Mouse (Mus musculus) small intestine, adult 2 months (tissue): ENCODE measurements around the gene Usp7. TPM values are rescaled to one million over a fixed set of nuclear protein-coding genes. Genes with fewer than 3 reads are reported as not detected.

Source experiments
- H3K27ac ChIP-seq: fragments of 200-500 bp; 2 replicates; pipeline ENCODE4 v1.5.1; 2012; ENCODE audit warnings: low read depth, low read length, control low read depth, inconsistent platforms; ENCODE audit not compliant: insufficient read depth
- H3K27me3 ChIP-seq: fragments of 200-500 bp; 2 replicates; pipeline ENCODE4 v1.6.1; 2012; ENCODE audit warnings: mild to moderate bottlenecking, moderate library complexity, low read length, inconsistent platforms; ENCODE audit not compliant: control insufficient read depth, insufficient read depth
- H3K36me3 ChIP-seq: fragments of 200-500 bp; 2 replicates; pipeline ENCODE4 v1.6.1; 2012; ENCODE audit warnings: mild to moderate bottlenecking, low read length, control low read depth, inconsistent platforms; ENCODE audit not compliant: control insufficient read depth, insufficient read depth
- H3K4me1 ChIP-seq: fragments of 200-500 bp; 2 replicates; pipeline ENCODE4 v1.6.1; 2012; ENCODE audit warnings: low read length, inconsistent platforms, mixed read lengths; ENCODE audit not compliant: control insufficient read depth, insufficient read depth, insufficient read length
- H3K4me3 ChIP-seq: fragments of 200-500 bp; 2 replicates; pipeline ENCODE4 v1.5.1; 2012; ENCODE audit warnings: low read depth, mild to moderate bottlenecking, control low read depth, inconsistent platforms, low read length, moderate library complexity
- CTCF ChIP-seq: fragments of 200-500 bp; IDR thresholded peaks from 2 replicates; pipeline ENCODE4 v1.5.1; 2012; ENCODE audit warnings: low read depth, mild to moderate bottlenecking, control low read depth, inconsistent platforms, low read length, moderate library complexity, mixed read lengths; ENCODE audit not compliant: insufficient replicate concordance, insufficient read length; ENCODE audit errors: extremely low read depth
- POLR2A ChIP-seq: fragments of 200-500 bp; IDR thresholded peaks from 2 replicates; pipeline ENCODE4 v1.6.1; 2012; ENCODE audit warnings: low read depth, mild to moderate bottlenecking, control low read depth, inconsistent platforms, low read length, moderate library complexity
- WGBS: fragments of 180-500 bp; shearing (Covaris S2); methylation state at CpG from one replicate; pipeline ENCODE4 v1.1.7; 2018; 5-methylcytosine and 5-hydroxymethylcytosine counted together
- polyA plus RNA-seq: library from polyadenylated mRNA; depleted of rRNA; stranded (reverse); fragments of >200 nt; gene quantifications from 2 replicates; pipeline ENCODE4 v1.2.3, GENCODE M21; 2012

Usp7 gene
- polyA plus RNA-seq, 1 experiment = 11.1 TPM

DNA sequence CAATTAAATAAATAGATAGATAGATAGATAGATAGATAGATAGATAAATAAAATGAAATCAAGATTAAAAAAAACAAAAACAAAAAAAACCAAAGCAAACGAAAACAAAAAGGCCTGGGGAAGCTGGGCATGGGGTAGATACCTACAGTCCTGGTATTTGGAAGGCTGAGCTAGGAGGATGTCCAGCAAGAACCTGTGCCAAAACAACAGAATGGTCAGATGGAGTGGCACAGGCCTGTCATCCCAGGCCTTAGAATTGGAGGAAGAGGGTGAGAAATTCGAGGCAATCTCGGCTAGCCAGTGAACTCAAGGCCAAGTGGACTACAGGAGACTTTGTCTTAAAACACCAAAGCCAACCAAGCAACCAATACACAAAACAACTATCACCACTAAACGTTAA lies 25.8 kb upstream of the Usp7 start:
- Histone ChIP-seq H3K27ac (no peak overlapping the region), H3K36me3 (no peaks in the 10 kb centered on the region), H3K27me3 (no peaks in the 10 kb centered on the region), H3K4me1 (no peaks in the 10 kb centered on the region), H3K4me3 (no peak overlapping the region)
- WGBS = 68% methylated on average over 4 of the region's 4 CpGs
- TF ChIP-seq POLR2A (no peak), CTCF (no peak)

DNA sequence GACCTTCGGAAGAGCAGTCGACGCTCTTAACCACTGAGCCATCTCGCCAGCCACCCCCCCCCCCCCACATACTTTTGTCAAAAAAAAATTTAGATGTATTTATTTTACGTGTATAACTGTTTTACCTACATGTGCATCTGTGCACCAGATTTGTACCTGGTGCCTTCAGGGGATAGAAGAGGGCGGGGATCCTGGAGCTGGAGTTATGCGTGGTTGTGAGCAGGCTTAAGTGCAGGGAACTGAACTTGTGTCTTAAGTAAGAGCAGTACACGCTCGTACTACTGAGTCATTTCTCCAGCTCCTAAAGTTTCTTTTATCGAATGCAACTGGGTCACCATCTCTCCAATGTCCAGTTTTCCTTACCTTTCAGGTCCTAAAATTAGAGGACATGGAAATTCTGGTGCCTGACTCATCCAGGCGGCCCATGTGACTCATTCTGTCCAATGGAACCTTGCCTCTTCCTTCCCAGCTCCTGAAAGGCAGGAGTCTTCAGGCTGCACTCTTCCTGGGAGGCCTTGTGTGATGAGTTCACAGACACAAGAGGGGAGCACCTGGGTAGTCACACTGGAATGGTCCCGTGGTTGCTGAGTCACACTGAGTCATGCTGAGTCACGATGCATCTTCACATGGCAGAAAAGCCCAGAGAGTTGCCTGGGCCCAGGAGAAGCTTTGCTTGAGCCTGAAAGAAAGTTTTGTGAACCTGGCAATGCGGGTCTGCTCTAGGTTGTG lies 18.5 kb upstream of the Usp7 start:
- no peaks in the 10 kb centered on the region for H3K36me3 ChIP-seq

DNA sequence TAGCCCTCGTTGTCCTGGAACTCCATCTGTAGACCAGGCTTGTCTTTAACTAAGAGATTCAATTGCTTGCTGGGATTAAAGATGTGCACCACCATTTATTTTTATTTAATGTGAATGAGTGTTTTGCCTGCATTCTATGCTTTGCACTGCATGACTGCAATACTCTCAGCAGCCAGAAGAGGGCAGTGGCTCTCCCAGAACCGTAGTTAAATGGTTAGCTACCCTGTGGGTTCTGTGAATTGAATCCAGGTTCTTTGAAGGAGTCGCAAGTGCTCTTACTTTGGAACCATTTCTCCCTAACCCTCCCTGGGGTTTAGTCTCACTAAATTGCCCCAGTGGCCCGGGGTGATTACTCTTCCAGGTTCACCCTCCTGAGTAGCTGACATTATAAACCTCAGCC lies 14.6 kb upstream of the Usp7 start:
- Histone ChIP-seq H3K27me3 (no peaks in the 10 kb centered on the region), H3K4me1 (no peaks in the 10 kb centered on the region), H3K27ac (no peak overlapping the region), H3K36me3 (no peaks in the 10 kb centered on the region), H3K4me3 (no peak overlapping the region)
- WGBS = 23% methylated on average over 4 of the region's 4 CpGs
- TF ChIP-seq POLR2A (no peak), CTCF (peak; percentile 52; the same call in 1 of the 2 replicates)

More for the DNA sequence above, 18.5 kb upstream of the Usp7 start:
- WGBS = 87% methylated on average over 14 of the region's 14 CpGs
- no peak overlapping the region for H3K27ac ChIP-seq
- H3K4me3 ChIP-seq = no peak overlapping the region
- no peak for TF ChIP-seq POLR2A
- no peak for TF ChIP-seq CTCF
- no peaks in the 10 kb centered on the region for H3K4me1 ChIP-seq
- H3K27me3 ChIP-seq = no peaks in the 10 kb centered on the region

DNA sequence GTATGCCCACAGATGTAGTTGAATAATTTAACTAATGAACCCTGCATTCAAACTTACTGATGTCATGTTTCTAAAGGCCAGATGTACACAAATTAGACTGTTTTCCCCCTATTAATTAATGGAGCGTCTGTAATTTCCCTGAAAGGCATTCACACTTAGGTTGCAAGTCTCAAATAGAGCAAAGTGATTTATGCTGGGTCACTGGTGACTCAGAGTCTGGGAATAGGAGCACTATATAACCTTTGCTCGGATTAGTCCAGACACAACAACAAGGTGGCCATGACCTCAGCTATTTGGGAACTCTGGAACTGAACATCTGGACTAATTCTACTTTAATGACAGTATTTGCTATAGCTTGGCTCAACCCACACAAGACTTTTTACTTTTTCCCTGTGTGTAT lies 3.8 kb upstream of the Usp7 start:
- no peaks in the 10 kb centered on the region for H3K36me3 ChIP-seq
- no peak overlapping the region for H3K4me3 ChIP-seq
- 53% methylated on average over 2 of the region's 2 CpGs for WGBS
- no peaks in the 10 kb centered on the region for H3K27me3 ChIP-seq
- TF ChIP-seq CTCF = no peak
- TF ChIP-seq POLR2A = no peak
- no peak overlapping the region for H3K27ac ChIP-seq
- H3K4me1 ChIP-seq = no peaks in the 10 kb centered on the region

GRCm38 (mm10) chr16:8794952-8795351 lies 2.8 kb upstream of the Usp7 start:
- TF ChIP-seq POLR2A = no peak
- no peak for TF ChIP-seq CTCF
- H3K36me3 ChIP-seq = no peaks in the 10 kb centered on the region
- WGBS = 6% methylated on average over 3 of the region's 3 CpGs
- H3K4me1 ChIP-seq = no peaks in the 10 kb centered on the region
- no peak overlapping the region for H3K4me3 ChIP-seq
- no peaks in the 10 kb centered on the region for H3K27me3 ChIP-seq
- H3K27ac ChIP-seq = no peak overlapping the region

DNA sequence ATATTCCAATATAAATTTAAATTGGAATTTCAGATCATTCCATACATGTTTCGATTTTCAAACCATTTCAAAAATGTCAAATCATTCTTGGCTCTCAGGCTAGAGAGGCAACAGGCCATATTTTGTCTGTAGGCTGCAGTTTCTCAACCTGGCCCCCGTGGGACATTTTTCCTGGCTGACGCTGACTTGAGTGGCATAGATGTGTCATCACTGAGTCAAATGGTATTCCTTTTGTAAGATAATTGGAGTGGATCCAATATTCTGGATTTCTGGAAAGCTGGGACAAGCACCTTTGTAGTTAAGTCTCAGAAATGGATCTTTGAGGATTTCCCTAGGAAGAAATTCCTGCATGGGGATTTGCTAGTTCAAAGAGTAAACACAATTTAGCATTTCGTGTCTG lies 1.2 kb downstream of the Usp7 start:
- Histone ChIP-seq H3K27me3 (no peaks in the 10 kb centered on the region), H3K27ac (no peak overlapping the region), H3K4me1 (no peaks in the 10 kb centered on the region), H3K36me3 (no peaks in the 10 kb centered on the region), H3K4me3 (no peak overlapping the region)
- TF ChIP-seq POLR2A (no peak), CTCF (no peak)
- 77% methylated on average over 4 of the region's 4 CpGs for WGBS

- no peak overlapping the region for H3K27ac ChIP-seq
- TF ChIP-seq CTCF (no peak), POLR2A (no peak)
- peaks cover 2% of the 10 kb centered on the region; the same call in 1 of the 2 replicates for H3K4me1 ChIP-seq
- no peaks in the 10 kb centered on the region for H3K27me3 ChIP-seq
- 8% methylated on average over 3 of the region's 3 CpGs for WGBS
- no peak overlapping the region for H3K4me3 ChIP-seq
- H3K36me3 ChIP-seq = no peaks in the 10 kb centered on the region
These were observed 7.4 kb downstream of the Usp7 start for GRCm38 (mm10) chr16:8784753-8785152.
